Mouse (Mus musculus): ENCODE results near the gene Gm13941.

Gm13941 gene

GRCm38 (mm10) chr2:111105882-111106281 lies at the start of gene Gm13941:
Gene Gm13941, minus strand, starts transcription at chr2:111105982.
- DNase-seq (ENCODE audit: low read depth): no peak

DNA sequence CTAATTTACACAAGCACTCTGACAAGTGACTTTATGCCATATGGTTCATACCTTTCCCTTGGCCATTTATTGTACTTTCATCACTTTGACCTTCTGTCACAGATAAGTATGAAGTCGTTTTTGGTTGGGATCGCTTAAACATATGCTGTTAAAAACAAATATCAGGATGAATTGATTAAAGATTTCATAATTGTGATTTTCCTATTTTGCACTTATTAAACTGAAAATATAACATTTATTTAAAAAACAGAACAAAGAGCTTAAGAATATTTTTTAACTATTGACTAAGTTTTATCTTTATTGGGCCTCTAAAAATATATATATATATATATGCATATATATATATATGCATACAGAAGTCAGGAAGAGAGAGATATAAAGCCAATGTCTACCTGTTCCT lies 47.1 kb upstream of the Gm13941 start, which contains the start of gene Gm15130:
Gene Gm15130, minus strand, starts transcription at position 101 of the 400 bp plus-strand sequence.
- DNase-seq (ENCODE audit: low read depth): no peak

- DNase-seq (ENCODE audit: low read depth): no peak
Measured at GRCm38 (mm10) chr2:111135739-111136138, 30.0 kb upstream of the Gm13941 start.

DNA sequence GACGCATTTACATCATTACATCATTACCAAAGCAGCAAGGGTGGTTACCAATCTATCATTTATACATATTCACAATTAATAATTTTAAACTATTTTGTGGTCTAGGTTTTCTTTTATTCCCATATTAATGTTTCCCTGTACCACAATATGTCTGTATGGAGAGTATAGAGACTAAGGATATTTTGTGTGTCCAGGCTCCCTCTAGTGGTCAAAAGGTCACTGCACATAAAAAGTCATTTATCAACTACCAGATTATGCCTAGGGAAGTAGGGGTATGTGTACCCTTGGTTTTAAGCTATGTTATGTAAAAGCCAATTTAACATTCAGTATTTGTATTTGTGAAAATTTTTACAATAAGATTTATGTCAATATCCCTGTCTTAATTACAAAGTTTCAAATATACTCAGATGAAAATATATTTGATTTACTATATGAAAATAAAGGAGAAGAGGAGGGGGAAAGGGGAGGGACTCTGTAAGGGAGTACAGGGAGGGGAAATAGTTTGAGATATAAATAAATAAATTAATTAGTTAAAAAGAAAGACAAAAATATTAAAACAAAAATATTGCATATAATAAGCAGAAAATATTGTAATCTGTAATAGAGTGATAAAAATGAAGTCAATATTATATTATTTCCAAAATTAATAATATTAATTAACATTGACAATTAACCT lies 47.1 kb downstream of the Gm13941 start:
- peak; percentile 17 for DNase-seq (ENCODE audit: low read depth)

Measured in c-Kit-positive CD71-negative TER-119-negative erythroid progenitor cells, embryonic 14.5 days (primary cell).